Mouse (Mus musculus): ENCODE data around the gene Cntn3. TPM values are rescaled to one million over a fixed set of nuclear protein-coding genes. Genes with fewer than 3 reads are reported as not detected.
A peak's percentile ranks its signal among the peaks of the same experiment; 100 is the strongest.

Cntn3 gene
- polyA plus RNA-seq, 1 experiment from 2014 or later = 1.9 TPM

GRCm38 (mm10) chr6:102555814-102556437, 17.0 kb downstream of the Cntn3 start:
- no peaks in the 10 kb centered on the region for H3K36me3 ChIP-seq
- no peak overlapping the region for H3K9ac ChIP-seq
- H3K27ac ChIP-seq = no peak overlapping the region
- WGBS = 89% methylated on average over 4 of the region's 4 CpGs
- no peaks in the 10 kb centered on the region for H3K27me3 ChIP-seq (replicated peaks)
- no peak overlapping the region for H3K4me2 ChIP-seq (replicated peaks)
- no peak for ATAC-seq (ENCODE audit: low FRiP score, low read depth)
- H3K4me1 ChIP-seq = no peaks in the 10 kb centered on the region
- H3K4me3 ChIP-seq = no peak overlapping the region
- no peaks in the 10 kb centered on the region for H3K9me3 ChIP-seq

GRCm38 (mm10) chr6:102555067-102555657, 17.7 kb downstream of the Cntn3 start:
- Histone ChIP-seq H3K4me2 (replicated peaks) (no peak overlapping the region), H3K36me3 (no peaks in the 10 kb centered on the region), H3K27me3 (replicated peaks) (no peaks in the 10 kb centered on the region), H3K9me3 (no peaks in the 10 kb centered on the region), H3K4me3 (no peak overlapping the region), H3K4me1 (no peaks in the 10 kb centered on the region), H3K9ac (no peak overlapping the region), H3K27ac (no peak overlapping the region)
- no peak for ATAC-seq (ENCODE audit: low FRiP score, low read depth)
- WGBS = 97% methylated on average over 3 of the region's 3 CpGs

GRCm38 (mm10) chr6:102541633-102542412, 31.1 kb downstream of the Cntn3 start:
- H3K4me3 ChIP-seq = no peak overlapping the region
- H3K4me1 ChIP-seq = no peaks in the 10 kb centered on the region
- ATAC-seq (ENCODE audit: low FRiP score, low read depth) = no peak
- H3K4me2 ChIP-seq (replicated peaks) = no peak overlapping the region
- no peak overlapping the region for H3K9ac ChIP-seq
- no peak overlapping the region for H3K27ac ChIP-seq
- WGBS = 86% methylated on average over 7 of the region's 7 CpGs
- no peaks in the 10 kb centered on the region for H3K27me3 ChIP-seq (replicated peaks)
- H3K9me3 ChIP-seq = no peaks in the 10 kb centered on the region
- no peaks in the 10 kb centered on the region for H3K36me3 ChIP-seq

- H3K4me2 ChIP-seq (replicated peaks) = no peak overlapping the region
- H3K9ac ChIP-seq = no peak overlapping the region
- H3K9me3 ChIP-seq = no peaks in the 10 kb centered on the region
- no peak overlapping the region for H3K4me3 ChIP-seq
- H3K27me3 ChIP-seq (replicated peaks) = no peaks in the 10 kb centered on the region
- H3K27ac ChIP-seq = no peak overlapping the region
- ATAC-seq (ENCODE audit: low FRiP score, low read depth) = no peak
- H3K36me3 ChIP-seq = no peaks in the 10 kb centered on the region
- WGBS = 88% methylated on average over 4 of the region's 4 CpGs
- H3K4me1 ChIP-seq = no peaks in the 10 kb centered on the region
Observed at GRCm38 (mm10) chr6:102535599-102535998, 37.3 kb downstream of the Cntn3 start.

GRCm38 (mm10) chr6:102523037-102523436, 49.9 kb downstream of the Cntn3 start:
- ATAC-seq (ENCODE audit: low FRiP score, low read depth) = no peak
- Histone ChIP-seq H3K27me3 (replicated peaks) (no peaks in the 10 kb centered on the region), H3K27ac (no peak overlapping the region), H3K4me3 (no peak overlapping the region), H3K4me2 (replicated peaks) (no peak overlapping the region), H3K4me1 (no peaks in the 10 kb centered on the region), H3K36me3 (no peaks in the 10 kb centered on the region), H3K9me3 (no peaks in the 10 kb centered on the region), H3K9ac (no peak overlapping the region)
- WGBS = 90% methylated on average over 2 of the region's 2 CpGs

GRCm38 (mm10) chr6:102520977-102521376, 51.9 kb downstream of the Cntn3 start:
- Histone ChIP-seq H3K4me2 (replicated peaks) (no peak overlapping the region), H3K9me3 (no peaks in the 10 kb centered on the region), H3K4me3 (no peak overlapping the region), H3K4me1 (no peaks in the 10 kb centered on the region), H3K27me3 (replicated peaks) (no peaks in the 10 kb centered on the region), H3K27ac (no peak overlapping the region), H3K36me3 (no peaks in the 10 kb centered on the region), H3K9ac (no peak overlapping the region)
- WGBS = 35% methylated on average over 2 of the region's 2 CpGs
- peak; percentile 71 for ATAC-seq (ENCODE audit: low FRiP score, low read depth)

GRCm38 (mm10) chr6:102515231-102515630, 57.7 kb downstream of the Cntn3 start:
- H3K9ac ChIP-seq = no peak overlapping the region
- H3K36me3 ChIP-seq = no peaks in the 10 kb centered on the region
- 73% methylated on average over 2 of the region's 2 CpGs for WGBS
- H3K27me3 ChIP-seq (replicated peaks) = no peaks in the 10 kb centered on the region
- ATAC-seq (ENCODE audit: low FRiP score, low read depth) = no peak
- H3K27ac ChIP-seq = no peak overlapping the region
- no peak overlapping the region for H3K4me3 ChIP-seq
- H3K4me1 ChIP-seq = no peaks in the 10 kb centered on the region
- no peak overlapping the region for H3K4me2 ChIP-seq (replicated peaks)
- no peaks in the 10 kb centered on the region for H3K9me3 ChIP-seq

GRCm38 (mm10) chr6:102512085-102512484, 60.8 kb downstream of the Cntn3 start:
- Histone ChIP-seq H3K27me3 (replicated peaks) (no peaks in the 10 kb centered on the region), H3K27ac (no peak overlapping the region), H3K9me3 (no peaks in the 10 kb centered on the region), H3K36me3 (no peaks in the 10 kb centered on the region), H3K4me3 (no peak overlapping the region), H3K9ac (no peak overlapping the region), H3K4me1 (no peaks in the 10 kb centered on the region), H3K4me2 (replicated peaks) (no peak overlapping the region)
- WGBS = 15% methylated on average over 1 of the region's 1 CpGs
- ATAC-seq (ENCODE audit: low FRiP score, low read depth) = no peak

- Histone ChIP-seq H3K27ac (no peak overlapping the region), H3K9ac (no peak overlapping the region), H3K36me3 (no peaks in the 10 kb centered on the region), H3K27me3 (replicated peaks) (no peaks in the 10 kb centered on the region), H3K4me1 (no peaks in the 10 kb centered on the region), H3K4me2 (replicated peaks) (no peak overlapping the region), H3K4me3 (no peak overlapping the region), H3K9me3 (no peaks in the 10 kb centered on the region)
- ATAC-seq (ENCODE audit: low FRiP score, low read depth) = no peak
Observed at GRCm38 (mm10) chr6:102485509-102485908, 87.4 kb downstream of the Cntn3 start.

GRCm38 (mm10) chr6:102478320-102479080, 94.4 kb downstream of the Cntn3 start:
- ATAC-seq (ENCODE audit: low FRiP score, low read depth) = no peak
- Histone ChIP-seq H3K4me3 (no peak overlapping the region), H3K27me3 (replicated peaks) (no peaks in the 10 kb centered on the region), H3K9ac (no peak overlapping the region), H3K36me3 (no peaks in the 10 kb centered on the region), H3K4me1 (no peaks in the 10 kb centered on the region), H3K27ac (no peak overlapping the region), H3K9me3 (no peaks in the 10 kb centered on the region), H3K4me2 (replicated peaks) (no peak overlapping the region)
- 81% methylated on average over 8 of the region's 8 CpGs for WGBS

- Histone ChIP-seq H3K27me3 (replicated peaks) (no peaks in the 10 kb centered on the region), H3K9me3 (no peaks in the 10 kb centered on the region), H3K4me1 (no peaks in the 10 kb centered on the region), H3K27ac (no peak overlapping the region), H3K4me3 (no peak overlapping the region), H3K4me2 (replicated peaks) (no peak overlapping the region), H3K9ac (no peak overlapping the region), H3K36me3 (no peaks in the 10 kb centered on the region)
- no peak for ATAC-seq (ENCODE audit: low FRiP score, low read depth)
- 89% methylated on average over 4 of the region's 4 CpGs for WGBS
Observed at GRCm38 (mm10) chr6:102438353-102438752, 134.5 kb downstream of the Cntn3 start.

- Histone ChIP-seq H3K9ac (no peak overlapping the region), H3K4me1 (no peaks in the 10 kb centered on the region), H3K9me3 (no peaks in the 10 kb centered on the region), H3K27ac (no peak overlapping the region), H3K27me3 (replicated peaks) (no peaks in the 10 kb centered on the region), H3K4me2 (replicated peaks) (no peak overlapping the region), H3K4me3 (no peak overlapping the region), H3K36me3 (no peaks in the 10 kb centered on the region)
- no peak for ATAC-seq (ENCODE audit: low FRiP score, low read depth)
- 81% methylated on average over 1 of the region's 1 CpGs for WGBS
Observed at GRCm38 (mm10) chr6:102427549-102427948, 145.4 kb downstream of the Cntn3 start.
